Mouse (Mus musculus): ENCODE measurements around the gene Gucd1.
"Not testable (repeated sequence)": the region's sequence is repeated elsewhere in the genome, so short reads cannot be mapped to it uniquely, and the experiment has no call there.

DNA sequence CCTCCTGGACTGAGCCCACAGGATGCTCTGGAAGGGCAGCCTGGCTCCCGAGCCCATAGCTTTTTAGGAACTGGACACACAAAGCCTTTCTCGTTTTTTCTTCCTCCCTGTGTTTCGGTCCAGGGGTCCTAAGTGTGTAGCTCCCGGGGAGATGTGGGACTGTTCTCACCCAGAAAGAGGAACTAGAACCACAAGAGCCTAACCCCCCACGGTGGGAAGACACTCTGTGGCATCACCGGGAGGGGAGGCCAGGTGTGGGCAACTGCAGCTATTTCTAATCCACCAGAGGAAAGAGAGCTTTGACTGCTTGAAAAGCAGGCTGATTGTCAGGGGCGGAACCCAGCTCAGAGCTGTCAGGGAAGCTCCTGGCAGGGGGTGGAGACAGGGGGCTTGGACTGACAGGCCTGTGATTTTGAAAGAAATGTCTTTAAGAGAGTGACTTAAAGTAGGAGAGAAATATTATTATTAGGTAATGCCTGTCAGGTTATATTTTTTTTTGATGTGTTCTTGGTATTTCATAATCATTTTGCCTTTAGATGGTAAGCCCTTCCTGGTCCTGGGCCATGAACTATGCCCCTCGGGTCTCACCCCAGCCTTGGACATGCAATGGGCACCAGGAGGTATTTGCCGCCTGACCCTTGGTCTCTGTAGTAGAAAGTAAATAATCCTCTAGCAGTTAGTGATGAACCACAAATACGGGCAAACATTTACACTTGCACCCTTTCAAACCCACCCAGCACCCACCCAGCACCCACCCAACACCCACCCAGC lies 106.2 kb downstream of the Gucd1 start:
- not testable (repeated sequence) for TF ChIP-seq CTCF (IDR thresholded peaks at IDR 0.05; ENCODE audit: borderline replicate concordance, control insufficient read depth, extremely low read depth, insufficient read depth, low read length, poor library complexity); POLR2A (IDR thresholded peaks at IDR 0.05; ENCODE audit: control insufficient read depth, extremely low read depth, insufficient read depth, low read length, poor library complexity)
